Mouse (Mus musculus) lung, adult 2 months (tissue): ENCODE measurements at regions not wholly inside any gene's neighbourhood (a gene's known extent, or its start where the extent isn't known, plus 50 kb on each side); places are given as distances from the start of the nearest gene placed in this dataset.

Source experiments
- CTCF ChIP-seq: fragments of 200-500 bp; IDR thresholded peaks from 2 replicates; pipeline ENCODE4 v1.5.1; 2011; ENCODE audit warnings: mild to moderate bottlenecking, low read length, control low read depth; ENCODE audit not compliant: insufficient read depth
- POLR2A ChIP-seq: fragments of 200-500 bp; IDR thresholded peaks from 2 replicates; pipeline ENCODE4 v1.6.1; 2011; ENCODE audit warnings: low read depth, mild to moderate bottlenecking, control low read depth, low read length, borderline replicate concordance; ENCODE audit errors: extremely low read depth

DNA sequence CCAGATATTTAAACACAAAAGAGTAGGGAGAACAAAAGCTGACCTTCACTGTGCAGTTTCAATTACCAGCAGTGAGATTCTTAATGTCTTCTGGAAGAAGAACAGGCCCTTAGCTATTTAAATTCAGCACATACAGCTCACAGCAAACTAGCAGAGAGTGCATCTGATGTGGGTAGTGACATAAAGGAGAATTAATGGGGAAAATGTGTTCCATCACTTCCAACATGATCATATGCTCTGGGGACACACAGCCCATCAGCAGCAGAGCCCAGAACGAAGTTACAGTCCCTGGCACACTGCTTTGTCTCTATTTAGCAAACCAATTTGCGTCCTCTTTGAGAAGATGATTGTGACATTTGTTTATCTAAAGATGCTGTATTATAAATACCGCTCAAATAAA, 332.9 kb upstream of the Aco1 start:
- TF ChIP-seq CTCF (no peak), POLR2A (no peak)
